Mouse (Mus musculus) ovary, postnatal 14 days (tissue): ENCODE data around the gene Pde1c.

Experiments
- DNase-seq: peaks from one replicate; pipeline ENCODE4 v3.0.0; 2022; ENCODE audit warnings: low spot score

The Pde1c gene

DNA sequence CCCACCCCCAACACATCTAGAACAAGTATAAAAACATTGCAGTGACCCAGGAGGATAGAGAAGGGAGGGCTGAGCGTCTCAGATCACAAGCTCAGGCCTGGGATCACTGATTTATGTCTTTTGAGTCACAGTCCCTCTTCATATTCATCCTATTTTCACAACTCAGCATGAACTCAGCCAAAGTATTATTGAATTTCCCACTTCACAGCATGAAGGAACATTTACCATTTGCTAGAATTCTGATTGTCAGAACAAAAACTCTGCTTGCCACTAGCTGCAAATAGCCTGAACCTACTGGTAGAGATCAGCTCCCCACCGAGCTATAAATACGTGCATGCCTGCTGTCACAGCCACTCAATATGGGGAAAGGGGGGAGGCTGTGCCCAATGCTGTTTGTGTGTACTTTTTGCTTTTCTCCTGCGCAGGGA lies 492.5 kb downstream of the Pde1c start:
- DNase-seq = no peak

DNA sequence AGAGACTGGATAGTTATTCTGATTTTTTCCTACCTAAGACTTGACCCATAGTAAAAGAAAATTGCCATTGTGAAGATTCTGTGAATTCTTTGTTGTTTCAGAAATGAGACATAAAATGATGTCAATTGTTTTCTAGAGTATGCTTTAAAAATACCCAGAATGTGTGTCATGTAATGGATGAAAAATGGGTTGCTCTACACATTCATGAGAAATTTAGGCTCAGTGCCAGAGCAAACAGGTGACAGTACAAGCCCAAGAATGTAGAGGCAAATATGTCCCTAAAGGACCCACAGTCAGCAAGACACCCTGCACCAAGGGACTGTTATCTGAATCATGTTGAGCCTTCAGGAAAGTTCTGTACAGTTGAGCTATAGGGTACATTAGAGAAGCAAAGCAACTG lies 500.4 kb downstream of the Pde1c start:
- DNase-seq = no peak

DNA sequence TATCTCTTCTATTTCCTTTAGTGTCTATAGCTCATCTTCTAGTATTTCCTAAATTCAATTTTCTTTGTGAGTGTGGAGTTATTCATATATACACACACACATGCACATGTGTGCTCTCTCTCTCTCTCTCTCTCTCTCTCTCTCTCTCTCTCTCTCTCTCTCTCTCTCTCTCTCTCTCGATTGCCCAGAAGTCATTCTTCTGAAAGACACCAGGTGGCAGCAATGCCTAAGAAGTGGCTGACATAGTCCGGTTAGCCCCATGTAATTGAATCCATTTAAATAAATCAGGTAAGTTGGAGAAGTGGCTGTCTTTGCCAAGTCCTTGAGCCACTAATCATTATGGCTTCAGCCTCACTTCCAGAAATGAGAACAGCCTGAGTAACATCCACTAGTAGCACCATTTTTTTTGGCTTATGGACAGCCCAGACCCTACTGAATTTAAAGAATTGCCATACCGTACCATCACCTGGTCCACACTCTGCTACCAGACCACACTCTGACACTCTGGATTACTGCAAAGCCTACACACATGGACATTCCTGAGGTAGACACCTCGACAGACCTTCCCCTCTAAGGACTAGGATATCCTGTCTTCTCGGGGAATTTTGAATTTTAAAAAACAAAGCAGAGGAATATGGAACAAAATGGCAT lies 502.1 kb downstream of the Pde1c start:
- peak; percentile 29 for DNase-seq

DNA sequence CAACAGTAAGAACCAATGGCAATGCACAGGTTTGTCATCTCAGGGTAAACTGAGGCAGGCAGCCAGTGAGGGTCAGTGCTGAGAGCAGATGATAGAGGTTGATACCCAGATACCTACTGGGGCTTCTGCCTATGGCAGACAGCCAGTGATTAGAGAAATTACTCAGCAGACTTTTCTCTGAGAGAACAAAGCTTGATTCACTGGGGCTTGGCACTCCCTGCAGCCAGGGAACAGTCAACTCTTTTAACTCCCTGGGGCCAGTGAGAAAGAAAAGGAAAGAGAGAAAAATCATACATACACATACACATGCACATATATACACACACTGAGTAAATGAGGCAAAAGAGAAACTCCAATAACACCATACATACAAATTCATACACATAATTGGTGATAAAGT lies 505.2 kb downstream of the Pde1c start:
- DNase-seq = no peak

DNA sequence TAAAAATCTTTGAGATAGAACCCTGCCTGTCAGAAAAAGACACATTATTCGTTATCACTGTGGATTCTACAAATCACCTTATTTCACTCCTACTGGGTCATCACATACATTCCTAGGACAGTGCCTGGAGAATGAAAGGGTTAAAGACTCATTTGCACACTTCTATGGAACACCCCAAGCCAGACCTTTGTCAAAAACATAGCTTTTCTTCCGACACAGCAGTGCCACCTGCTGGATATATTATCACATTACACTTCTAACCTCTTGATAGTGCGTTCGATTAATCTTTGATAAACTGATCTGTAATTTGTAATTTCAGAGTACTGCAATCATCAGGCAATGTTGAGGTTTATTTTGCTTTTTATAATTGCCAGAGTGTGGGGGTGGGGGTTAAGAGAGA lies 519.8 kb downstream of the Pde1c start:
- peak; percentile 29 for DNase-seq

DNA sequence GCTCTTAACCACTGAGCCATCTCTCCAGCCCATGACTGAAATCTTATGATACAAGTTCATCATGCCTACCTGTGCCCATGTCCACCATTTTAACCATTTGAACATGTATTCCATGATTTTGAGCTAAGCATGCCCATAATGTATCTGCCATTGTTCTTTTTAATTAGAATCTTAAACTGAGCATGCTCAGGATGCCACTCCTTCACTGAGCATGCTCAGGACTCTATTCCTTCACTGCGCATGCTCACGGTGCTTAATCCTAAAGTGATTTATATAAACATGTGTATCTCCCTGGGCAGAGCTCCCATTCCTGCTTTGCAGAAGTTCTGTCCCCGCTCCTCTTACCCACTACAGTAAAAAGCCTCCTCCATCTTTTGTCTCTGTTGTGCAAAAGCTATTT lies 520.3 kb downstream of the Pde1c start:
- DNase-seq = no peak

DNA sequence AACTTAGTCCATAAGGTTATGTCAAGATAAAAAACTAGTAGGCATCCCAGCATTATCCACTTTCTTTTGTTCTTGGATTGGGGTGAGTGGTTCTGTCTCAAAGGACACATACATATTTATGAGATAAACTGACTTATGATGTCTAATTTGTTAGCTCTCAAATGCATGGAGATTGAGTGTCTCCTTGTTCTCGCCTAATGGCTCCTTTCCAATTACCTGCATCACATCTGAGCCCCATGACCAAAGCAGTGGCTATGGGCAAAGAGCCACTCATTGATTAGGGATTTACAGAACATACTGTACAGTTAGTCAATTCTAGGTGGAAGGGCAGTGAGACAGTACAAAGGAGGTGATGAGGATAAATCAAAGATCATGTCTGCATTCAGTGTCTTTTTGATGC lies 524.2 kb downstream of the Pde1c start:
- no peak for DNase-seq

DNA sequence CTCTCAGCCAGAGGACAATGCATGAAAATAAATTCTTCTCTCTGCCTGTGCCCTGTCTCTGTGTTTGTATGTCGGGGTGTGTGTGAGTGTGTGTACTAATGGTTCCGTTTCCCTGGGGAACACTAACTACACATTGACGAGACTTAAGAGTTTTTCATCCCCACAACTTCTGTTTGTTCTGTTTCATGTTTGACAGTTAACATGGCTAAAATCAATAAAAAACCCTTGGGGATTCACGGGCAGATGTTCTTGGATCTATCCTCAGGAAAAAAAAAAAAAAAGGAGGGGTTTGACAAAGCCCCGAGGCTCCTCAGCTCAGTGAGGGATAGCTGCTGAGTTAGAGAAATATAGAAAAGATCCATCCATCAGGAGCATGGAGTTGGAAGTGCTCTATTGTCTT lies 524.6 kb downstream of the Pde1c start:
- no peak for DNase-seq

DNA sequence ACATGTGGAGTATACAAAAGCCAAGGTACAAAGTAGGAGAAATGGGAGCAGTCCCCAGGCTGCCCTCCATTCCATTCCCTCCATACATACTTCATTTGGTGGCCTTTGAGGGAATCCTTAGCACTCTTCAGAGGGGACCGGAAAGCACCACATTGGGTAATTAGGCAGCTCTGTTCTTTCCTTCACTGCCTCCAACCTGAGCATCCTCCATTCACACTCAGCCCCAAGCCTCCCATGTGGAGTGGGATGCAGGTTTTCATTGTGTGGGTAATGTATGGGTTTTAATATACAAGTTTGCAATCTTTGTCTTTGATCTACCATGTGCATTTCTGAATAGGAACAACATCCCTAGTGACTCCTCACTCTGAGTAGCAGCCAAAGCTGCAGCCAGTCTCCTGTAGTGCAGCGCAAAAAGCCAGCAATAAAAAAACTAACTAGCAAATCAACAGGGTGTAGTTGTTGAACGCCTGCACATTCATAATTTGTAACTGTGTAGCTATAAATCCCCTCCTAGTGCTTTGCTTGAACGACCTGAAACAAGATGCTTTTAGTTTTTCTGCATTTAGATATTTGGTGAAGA lies 529.3 kb downstream of the Pde1c start:
- no peak for DNase-seq

DNA sequence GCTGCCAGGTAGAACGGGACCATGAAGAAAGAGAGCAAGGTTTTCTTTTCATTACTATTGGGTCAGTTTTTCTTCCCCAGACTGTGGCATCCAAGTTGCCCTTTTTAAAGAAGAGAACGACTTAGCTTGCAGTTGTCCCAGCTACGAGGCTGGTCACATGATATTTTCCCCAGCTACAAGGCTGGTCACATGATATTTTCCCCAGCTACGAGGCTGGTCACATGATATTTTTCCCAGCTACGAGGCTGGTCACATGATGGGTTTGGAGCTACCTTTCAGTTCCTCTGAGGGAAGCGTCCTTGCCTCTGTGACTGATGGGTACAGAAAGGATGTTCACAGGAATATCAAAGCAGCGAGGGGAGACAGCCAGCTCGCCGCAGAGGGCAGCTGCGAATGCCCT lies 533.8 kb downstream of the Pde1c start:
- DNase-seq = no peak

DNA sequence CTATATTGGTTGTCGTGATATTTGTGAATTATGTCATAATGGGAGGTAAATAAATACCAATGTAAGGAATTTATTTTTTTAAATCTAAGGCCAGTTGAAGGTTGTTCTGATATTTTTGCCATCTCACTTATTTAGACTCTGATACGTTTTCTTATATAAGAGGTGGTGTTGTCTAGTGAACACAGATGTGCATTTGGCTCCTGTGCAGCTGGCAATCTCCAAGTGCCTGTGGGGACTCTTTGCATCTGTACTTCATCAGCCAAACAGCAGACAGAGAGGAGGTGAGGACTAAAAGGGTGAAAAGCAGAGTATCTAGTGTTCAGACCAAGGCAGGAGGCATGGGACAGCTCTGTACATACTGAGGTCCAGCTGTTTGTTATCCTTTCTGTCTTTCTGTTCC lies 536.7 kb downstream of the Pde1c start:
- no peak for DNase-seq

DNA sequence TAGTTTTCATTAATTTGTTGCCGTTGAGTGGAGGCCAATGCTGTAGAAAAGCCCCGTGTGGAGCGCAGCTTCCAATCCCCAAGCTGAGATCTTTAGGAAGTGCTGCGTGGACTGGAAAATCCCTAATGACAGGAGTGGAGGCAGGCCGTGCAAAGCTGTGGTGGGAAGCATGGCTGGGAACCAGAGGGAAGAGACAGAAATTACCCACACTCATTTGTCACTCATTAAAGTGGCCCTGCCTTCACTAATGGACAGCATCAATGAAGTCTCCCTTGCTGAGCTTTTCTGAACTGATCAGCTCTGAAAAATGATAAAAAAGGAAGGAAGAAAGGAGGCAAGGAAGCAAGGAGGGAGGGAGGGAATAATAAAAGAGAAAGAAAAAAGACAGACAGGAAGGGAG lies 538.9 kb downstream of the Pde1c start:
- no peak for DNase-seq

DNA sequence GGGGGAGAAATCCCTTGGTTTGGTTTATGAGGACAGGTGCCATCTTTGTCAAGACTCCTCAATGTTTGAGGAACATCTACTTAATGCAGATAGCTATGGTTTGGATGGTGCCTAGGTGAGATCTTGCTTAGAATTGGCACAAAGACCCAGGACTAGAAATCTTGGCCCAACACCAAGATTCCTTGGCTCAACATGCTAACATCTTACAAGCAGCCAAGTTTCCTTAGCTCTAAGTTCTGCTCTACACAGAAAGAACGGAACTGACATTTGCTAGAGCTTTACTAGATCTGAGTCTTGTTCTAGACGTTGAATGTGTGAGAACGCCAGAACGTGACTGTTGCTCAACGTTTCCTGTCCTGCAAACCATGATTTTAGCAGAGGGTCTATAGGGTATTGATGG lies 540.9 kb downstream of the Pde1c start:
- DNase-seq = no peak

DNA sequence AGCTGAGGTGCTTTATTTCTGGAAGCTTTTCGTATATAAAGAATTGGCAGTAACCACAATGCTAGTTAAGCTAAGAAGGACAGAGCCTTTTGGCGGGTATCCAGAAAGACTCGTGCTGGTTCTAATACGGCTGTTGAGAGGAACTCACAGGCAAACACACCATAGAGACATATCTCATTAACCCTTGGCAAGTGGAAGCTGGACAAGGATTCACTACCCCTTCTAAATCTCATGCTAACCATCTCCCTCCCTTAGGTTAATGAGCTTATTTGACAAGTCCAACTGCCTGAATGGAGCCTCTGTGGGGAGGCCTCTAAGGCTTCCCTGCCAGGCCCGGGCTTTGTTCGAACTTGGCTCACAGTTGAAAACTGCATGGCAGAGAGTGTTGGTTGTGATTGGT lies 541.6 kb downstream of the Pde1c start:
- DNase-seq = no peak

DNA sequence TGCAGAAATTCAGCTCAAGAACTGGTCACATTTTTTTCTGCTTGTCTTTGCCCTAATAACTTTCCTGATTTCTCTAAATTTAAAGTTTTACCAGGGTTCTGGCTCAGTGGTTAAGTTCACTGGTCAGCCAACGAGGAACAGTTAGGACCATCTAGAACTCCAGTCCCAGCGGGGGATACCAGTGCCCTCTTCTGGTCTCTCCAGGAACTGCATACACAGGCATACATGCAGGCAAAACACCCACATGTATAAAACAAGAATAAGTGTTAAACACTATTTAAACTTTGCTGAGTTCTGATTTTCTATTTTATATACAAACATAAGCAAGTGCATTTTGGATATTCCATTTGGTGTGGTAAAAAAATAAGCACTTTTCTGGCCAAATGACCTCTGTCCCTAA lies 543.4 kb downstream of the Pde1c start:
- no peak for DNase-seq
